Mouse (Mus musculus) liver, adult 2 months (tissue): ENCODE results near the gene Vmn1r83. TPM values are rescaled to one million over a fixed set of nuclear protein-coding genes. Genes with fewer than 3 reads are reported as not detected.

Source experiments
- DNase-seq: peaks from one replicate; pipeline ENCODE4 v3.0.0-alpha.2; 2011; ENCODE audit warnings: low read depth, low spot score; ENCODE audit errors: extremely low read depth
- H3K27ac ChIP-seq: fragments of 200-500 bp; replicated peaks from 2 replicates; pipeline ENCODE4 v1.5.1; 2012; ENCODE audit warnings: low read depth, mild to moderate bottlenecking, control low read depth, inconsistent platforms, low read length; ENCODE audit not compliant: insufficient read depth
- H3K27me3 ChIP-seq: fragments of 200-500 bp; 2 replicates; pipeline ENCODE4 v1.6.1; 2012; ENCODE audit warnings: mild to moderate bottlenecking, moderate library complexity, low read length, inconsistent platforms; ENCODE audit not compliant: control insufficient read depth, insufficient read depth
- H3K36me3 ChIP-seq: fragments of 200-500 bp; 2 replicates; pipeline ENCODE4 v1.6.1; 2012; ENCODE audit warnings: low read length, inconsistent platforms; ENCODE audit not compliant: control insufficient read depth, insufficient read depth
- H3K4me1 ChIP-seq: fragments of 200-500 bp; 2 replicates; pipeline ENCODE4 v1.6.1; 2011; ENCODE audit warnings: low read length; ENCODE audit not compliant: control insufficient read depth, insufficient read depth
- H3K4me3 ChIP-seq: fragments of 200-500 bp; 2 replicates; pipeline ENCODE4 v1.5.1; 2011; ENCODE audit warnings: low read depth, mild to moderate bottlenecking, control low read depth, low read length, moderate library complexity; ENCODE audit not compliant: insufficient read depth
- H3K79me2 ChIP-seq: fragments of 200-500 bp; 2 replicates; pipeline ENCODE4 v1.6.1; 2012; ENCODE audit warnings: inconsistent platforms, mild to moderate bottlenecking, low read length, moderate library complexity; ENCODE audit not compliant: control insufficient read depth, insufficient read depth
- H3K9ac ChIP-seq: fragments of 200-500 bp; 2 replicates; pipeline ENCODE4 v1.6.1; 2012; ENCODE audit warnings: low read depth, mild to moderate bottlenecking, control low read depth, inconsistent platforms, low read length
- CTCF ChIP-seq: fragments of 200-500 bp; IDR thresholded peaks from 2 replicates; pipeline ENCODE4 v1.5.1; 2011; ENCODE audit warnings: low read depth, low read length, control low read depth
- POLR2A ChIP-seq: fragments of 200-500 bp; IDR thresholded peaks from 2 replicates; pipeline ENCODE4 v1.6.1; 2011; ENCODE audit warnings: low read length, control low read depth; ENCODE audit not compliant: insufficient read depth; ENCODE audit errors: extremely low read depth
- WGBS: fragments of 180-500 bp; shearing (Covaris S2); methylation state at CpG from one replicate; pipeline ENCODE4 v1.1.7; 2018; 5-methylcytosine and 5-hydroxymethylcytosine counted together
- polyA plus RNA-seq: library from polyadenylated mRNA; depleted of rRNA; stranded (reverse); fragments of >200 nt; gene quantifications from 2 replicates; pipeline ENCODE4 v1.2.3, GENCODE M21; 2012; rRNA removed
- total RNA-seq: library from RNA; depleted of rRNA; stranded (reverse); fragments of >200 nt; gene quantifications from 2 replicates; pipeline ENCODE4 v1.2.3, GENCODE M21; 2014; rRNA removed

Gene Vmn1r83
- total RNA-seq: not detected in 2 replicates
- not detected in 2 replicates for polyA plus RNA-seq

DNA sequence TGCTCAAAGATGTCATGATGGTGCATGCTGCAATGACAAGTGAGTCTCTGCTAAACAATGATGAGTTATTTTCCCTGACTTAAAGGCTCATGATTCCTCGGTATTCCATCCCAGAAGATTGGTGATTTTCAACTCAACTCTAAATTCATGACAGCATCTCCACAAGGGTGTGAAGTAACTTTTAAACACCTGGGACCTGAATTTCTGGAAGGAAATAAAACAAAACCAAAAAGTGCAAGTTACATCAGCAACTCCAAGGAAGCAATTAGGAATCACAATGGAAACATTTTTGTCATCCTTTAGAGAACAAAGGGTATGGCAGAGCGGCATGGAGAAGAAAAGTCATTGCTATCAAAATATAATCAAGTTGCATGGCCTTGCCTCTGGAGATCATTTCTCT, at the start of gene Vmn1r83:
Vmn1r83 (minus strand) TSS at position 101 of the 400 bp plus-strand sequence.
- no peak for DNase-seq
- Histone ChIP-seq H3K27ac (no peak within 1 kb of the TSS), H3K79me2 (no peaks in the 10 kb centered on the region), H3K36me3 (no peaks in the 10 kb centered on the region), H3K27me3 (no peaks in the 10 kb centered on the region), H3K4me3 (no peak within 1 kb of the TSS), H3K9ac (no peak within 1 kb of the TSS), H3K4me1 (no peaks in the 10 kb centered on the region)
- no peak for TF ChIP-seq CTCF
- no peak for TF ChIP-seq POLR2A
- 80% methylated on average over 2 of the region's 2 CpGs for WGBS

DNA sequence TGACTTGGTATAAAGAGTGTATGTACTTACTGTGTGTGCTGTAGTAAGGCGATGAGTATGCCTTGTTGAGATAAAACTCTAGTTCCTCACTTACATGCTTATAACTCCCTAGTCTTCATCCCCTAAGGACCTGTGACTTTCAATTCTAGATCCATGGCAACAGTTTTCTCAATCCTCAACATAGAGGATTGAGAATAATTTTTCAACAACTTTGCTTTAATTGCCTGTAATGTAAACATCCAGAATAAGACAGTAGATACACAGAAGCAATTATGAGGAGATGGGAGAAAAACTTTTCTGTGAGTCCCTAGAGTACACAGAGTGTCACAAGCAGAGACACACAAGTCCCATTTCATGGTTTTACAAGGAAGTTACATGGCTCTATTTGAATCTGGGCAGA, 39.9 kb upstream of the Vmn1r83 start, which contains the start of gene Vmn1r84:
Vmn1r84 (minus strand) TSS at position 101 of the 400 bp plus-strand sequence.
- Histone ChIP-seq H3K79me2 (no peaks in the 10 kb centered on the region), H3K4me3 (no peak within 1 kb of the TSS), H3K27ac (no peak within 1 kb of the TSS), H3K4me1 (no peaks in the 10 kb centered on the region), H3K9ac (no peak within 1 kb of the TSS), H3K36me3 (no peaks in the 10 kb centered on the region), H3K27me3 (no peaks in the 10 kb centered on the region)
- WGBS: 64% methylated on average over 1 of the region's 1 CpGs
- DNase-seq: no peak
- no peak for TF ChIP-seq POLR2A
- no peak for TF ChIP-seq CTCF

DNA sequence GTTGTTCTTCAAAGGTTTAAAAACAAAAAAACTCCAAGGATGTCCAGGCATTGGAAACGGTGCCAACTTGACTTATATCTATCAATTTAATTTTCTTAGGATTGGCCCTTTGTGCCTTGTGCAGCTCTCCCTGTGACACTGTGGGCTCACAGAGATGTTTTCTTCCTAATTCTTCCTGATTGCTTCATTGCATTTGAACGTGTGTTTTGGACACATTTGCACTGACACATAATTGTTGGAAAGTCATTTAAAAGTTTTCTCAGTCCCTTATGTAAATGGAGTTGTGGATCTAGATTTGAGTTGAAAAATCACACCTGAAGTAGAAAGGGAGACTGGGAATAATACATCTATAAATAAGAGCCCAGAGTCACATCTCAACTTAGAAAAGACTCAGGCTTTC, 29.2 kb downstream of the Vmn1r83 start, which contains the start of gene Vmn1r82:
Vmn1r82 (plus strand) TSS at position 301 of the 400 bp plus-strand sequence.
- H3K27me3 ChIP-seq: no peaks in the 10 kb centered on the region
- TF ChIP-seq POLR2A (no peak), CTCF (no peak)
- H3K79me2 ChIP-seq: no peaks in the 10 kb centered on the region
- no peak within 1 kb of the TSS for H3K4me3 ChIP-seq
- DNase-seq: no peak
- H3K36me3 ChIP-seq: no peaks in the 10 kb centered on the region
- no peaks in the 10 kb centered on the region for H3K4me1 ChIP-seq
- no peak within 1 kb of the TSS for H3K9ac ChIP-seq
- H3K27ac ChIP-seq: no peak within 1 kb of the TSS
- WGBS: 49% methylated on average over 2 of the region's 2 CpGs

Other genes starting within 250 kb of the Vmn1r83 start
- gene Vmn1r78, start 179.2 kb downstream of the Vmn1r83 start, total RNA-seq: not detected in 2 replicates
- gene Vmn1r78, start 179.2 kb downstream of the Vmn1r83 start, polyA plus RNA-seq: not detected in 2 replicates
- not detected in 2 replicates for gene Vmn1r79, start 158.2 kb downstream of the Vmn1r83 start, total RNA-seq
- gene Vmn1r79, start 158.2 kb downstream of the Vmn1r83 start, polyA plus RNA-seq: not detected in 2 replicates
- not detected in 2 replicates for gene Vmn1r80, start 140.2 kb downstream of the Vmn1r83 start, total RNA-seq
- not detected in 2 replicates for gene Vmn1r80, start 140.2 kb downstream of the Vmn1r83 start, polyA plus RNA-seq
- not detected in 2 replicates for gene Vmn1r81, start 61.2 kb downstream of the Vmn1r83 start, total RNA-seq
- gene Vmn1r81, start 61.2 kb downstream of the Vmn1r83 start, polyA plus RNA-seq: not detected in 2 replicates
- not detected in 2 replicates for gene Vmn1r82, start 29.1 kb downstream of the Vmn1r83 start, total RNA-seq
- gene Vmn1r82, start 29.1 kb downstream of the Vmn1r83 start, polyA plus RNA-seq: not detected in 2 replicates
- not detected in 2 replicates for gene Vmn1r84, start 39.8 kb upstream of the Vmn1r83 start, total RNA-seq
- not detected in 2 replicates for gene Vmn1r84, start 39.8 kb upstream of the Vmn1r83 start, polyA plus RNA-seq
- 1.8 and 2.0 TPM in 2 replicates for gene Zfp551, start 93.3 kb upstream of the Vmn1r83 start, total RNA-seq
- gene Zfp551, start 93.3 kb upstream of the Vmn1r83 start, polyA plus RNA-seq: 0.37 and 0.39 TPM in 2 replicates
- gene Zfp606, start 148.8 kb upstream of the Vmn1r83 start, total RNA-seq: 4.4 and 5.7 TPM in 2 replicates
- gene Zfp606, start 148.8 kb upstream of the Vmn1r83 start, polyA plus RNA-seq: 1.3 and 1.6 TPM in 2 replicates
- gene 2900092C05Rik, start 183.0 kb upstream of the Vmn1r83 start, total RNA-seq: not detected in 2 replicates
- gene 2900092C05Rik, start 183.0 kb upstream of the Vmn1r83 start, polyA plus RNA-seq: not detected in 2 replicates